Mouse (Mus musculus): Measurements from ENCODE around the gene Gm14327. TPM values are rescaled to one million over a fixed set of nuclear protein-coding genes. Genes with fewer than 3 reads are reported as not detected.
"Not testable (repeated sequence)": the region's sequence is repeated elsewhere in the genome, so short reads cannot be mapped to it uniquely, and the experiment has no call there.

Gene Gm14327
- polyA plus RNA-seq (2014; fragmentation: Nextera tagmentation; extraction: Ambion mirVana): 1.8 and 2.6 TPM in 2 replicates

- not testable (repeated sequence) for H3K36me3 ChIP-seq (ENCODE audit: control insufficient read depth, insufficient read depth, low read length); H3K4me2 ChIP-seq (ENCODE audit: low read depth); H3K27me3 ChIP-seq (ENCODE audit: control insufficient read depth, insufficient read depth, low read length); H3K27ac ChIP-seq (ENCODE audit: low read depth, low read length); H3K9me3 ChIP-seq (ENCODE audit: control insufficient read depth, low read length); H3K9ac ChIP-seq (ENCODE audit: low read length); DNase-seq (ENCODE audit: low spot score); H3K4me1 ChIP-seq (ENCODE audit: control insufficient read depth, insufficient read depth, low read length); H3K4me3 ChIP-seq (ENCODE audit: low read depth, low read length); ATAC-seq (ENCODE audit: insufficient read depth, low FRiP score, low TSS enrichment)
- 54% methylated on average over 6 of the region's 13 CpGs for WGBS
These were observed at the start of gene Gm14327 for GRCm38 (mm10) chr2:177897046-177897578. Gene Gm14327 (plus strand): TSS chr2:177897096.

GRCm38 (mm10) chr2:177862254-177862653 is 34.6 kb upstream of the Gm14327 start:
- not testable (repeated sequence) for H3K9me3 ChIP-seq (ENCODE audit: control insufficient read depth, low read length); DNase-seq (ENCODE audit: low spot score); H3K9ac ChIP-seq (ENCODE audit: low read length); H3K27me3 ChIP-seq (ENCODE audit: control insufficient read depth, insufficient read depth, low read length); H3K4me1 ChIP-seq (ENCODE audit: control insufficient read depth, insufficient read depth, low read length); H3K4me2 ChIP-seq (ENCODE audit: low read depth); H3K27ac ChIP-seq (ENCODE audit: low read depth, low read length); ATAC-seq (ENCODE audit: insufficient read depth, low FRiP score, low TSS enrichment); H3K4me3 ChIP-seq (ENCODE audit: low read depth, low read length); H3K36me3 ChIP-seq (ENCODE audit: control insufficient read depth, insufficient read depth, low read length)
- 78% methylated on average over 2 of the region's 2 CpGs for WGBS

- DNase-seq (ENCODE audit: low spot score); H3K4me3 ChIP-seq (ENCODE audit: low read depth, low read length); H3K36me3 ChIP-seq (ENCODE audit: control insufficient read depth, insufficient read depth, low read length); H3K27me3 ChIP-seq (ENCODE audit: control insufficient read depth, insufficient read depth, low read length); H3K9ac ChIP-seq (ENCODE audit: low read length); H3K4me1 ChIP-seq (ENCODE audit: control insufficient read depth, insufficient read depth, low read length); H3K4me2 ChIP-seq (ENCODE audit: low read depth); H3K9me3 ChIP-seq (ENCODE audit: control insufficient read depth, low read length); H3K27ac ChIP-seq (ENCODE audit: low read depth, low read length); ATAC-seq (ENCODE audit: insufficient read depth, low FRiP score, low TSS enrichment): not testable (repeated sequence)
- 92% methylated on average over 12 of the region's 14 CpGs for WGBS
These were observed 9.2 kb upstream of the Gm14327 start for GRCm38 (mm10) chr2:177887743-177888142.

GRCm38 (mm10) chr2:177898171-177898570 is 1.3 kb downstream of the Gm14327 start:
- not testable (repeated sequence) for H3K4me1 ChIP-seq (ENCODE audit: control insufficient read depth, insufficient read depth, low read length); DNase-seq (ENCODE audit: low spot score); H3K9ac ChIP-seq (ENCODE audit: low read length); H3K36me3 ChIP-seq (ENCODE audit: control insufficient read depth, insufficient read depth, low read length); H3K4me3 ChIP-seq (ENCODE audit: low read depth, low read length); ATAC-seq (ENCODE audit: insufficient read depth, low FRiP score, low TSS enrichment); H3K27ac ChIP-seq (ENCODE audit: low read depth, low read length); H3K4me2 ChIP-seq (ENCODE audit: low read depth); H3K27me3 ChIP-seq (ENCODE audit: control insufficient read depth, insufficient read depth, low read length); H3K9me3 ChIP-seq (ENCODE audit: control insufficient read depth, low read length)
- 73% methylated on average over 2 of the region's 3 CpGs for WGBS

- not testable (repeated sequence) for H3K9me3 ChIP-seq (ENCODE audit: control insufficient read depth, low read length); H3K27me3 ChIP-seq (ENCODE audit: control insufficient read depth, insufficient read depth, low read length); DNase-seq (ENCODE audit: low spot score); H3K4me1 ChIP-seq (ENCODE audit: control insufficient read depth, insufficient read depth, low read length); H3K4me3 ChIP-seq (ENCODE audit: low read depth, low read length); H3K4me2 ChIP-seq (ENCODE audit: low read depth); H3K9ac ChIP-seq (ENCODE audit: low read length); ATAC-seq (ENCODE audit: insufficient read depth, low FRiP score, low TSS enrichment); H3K27ac ChIP-seq (ENCODE audit: low read depth, low read length); H3K36me3 ChIP-seq (ENCODE audit: control insufficient read depth, insufficient read depth, low read length)
- WGBS: no CpG with 5 or more reads among the region's 12 CpGs
These were observed 6.4 kb downstream of the Gm14327 start for GRCm38 (mm10) chr2:177903276-177903675.

GRCm38 (mm10) chr2:177925563-177926103 is 28.7 kb downstream of the Gm14327 start, which contains the start of gene Zfp972:
Gene Zfp972 (minus strand): TSS chr2:177925613.
- not testable (repeated sequence) for H3K4me1 ChIP-seq (ENCODE audit: control insufficient read depth, insufficient read depth, low read length); H3K9me3 ChIP-seq (ENCODE audit: control insufficient read depth, low read length); H3K9ac ChIP-seq (ENCODE audit: low read length); H3K36me3 ChIP-seq (ENCODE audit: control insufficient read depth, insufficient read depth, low read length); H3K27ac ChIP-seq (ENCODE audit: low read depth, low read length); H3K4me3 ChIP-seq (ENCODE audit: low read depth, low read length); H3K27me3 ChIP-seq (ENCODE audit: control insufficient read depth, insufficient read depth, low read length); H3K4me2 ChIP-seq (ENCODE audit: low read depth); ATAC-seq (ENCODE audit: insufficient read depth, low FRiP score, low TSS enrichment); DNase-seq (ENCODE audit: low spot score)
- WGBS: 69% methylated on average over 3 of the region's 5 CpGs

Other genes starting within 250 kb of the Gm14327 start
- 5.7 and 6.7 TPM in 2 replicates for gene Gm14322, start 137.8 kb upstream of the Gm14327 start, polyA plus RNA-seq (2014; fragmentation: Nextera tagmentation; extraction: Ambion mirVana)
- 32.1 and 34.5 TPM in 2 replicates for gene Gm14325, start 56.8 kb upstream of the Gm14327 start, polyA plus RNA-seq (2014; fragmentation: Nextera tagmentation; extraction: Ambion mirVana)
- not detected in 2 replicates for gene Zfp972, start 28.5 kb downstream of the Gm14327 start, polyA plus RNA-seq (2014; fragmentation: Nextera tagmentation; extraction: Ambion mirVana)
- gene Gm14326, start 60.2 kb downstream of the Gm14327 start, polyA plus RNA-seq (2014; fragmentation: Nextera tagmentation; extraction: Ambion mirVana): 15.4 and 20.3 TPM in 2 replicates
- 13.6 and 14.0 TPM in 2 replicates for gene Zfp971, start 126.2 kb downstream of the Gm14327 start, polyA plus RNA-seq (2014; fragmentation: Nextera tagmentation; extraction: Ambion mirVana)
- gene Zfp931, start 181.4 kb downstream of the Gm14327 start, polyA plus RNA-seq (2014; fragmentation: Nextera tagmentation; extraction: Ambion mirVana): 11.6 and 11.7 TPM in 2 replicates
- gene Phactr3, start 221.9 kb downstream of the Gm14327 start, polyA plus RNA-seq (2014; fragmentation: Nextera tagmentation; extraction: Ambion mirVana): 11.4 and 14.7 TPM in 2 replicates